Comparison of ENCODE assay signal across 36 mouse cellular contexts in genomic region chr4:107193841-107194240, GRCm38 (mm10). TPM values are rescaled to one million over a fixed set of nuclear protein-coding genes. Genes with fewer than 3 reads are reported as not detected.
DNase-seq lines count a peak whose midpoint lies in the region; ATAC-seq and TF ChIP-seq lines count a peak whose summit lies in the region.
"Had no signal": no experiment of that assay in that cellular context is flagged by ENCODE, and none has a peak within 500 bp of the region (broad histone marks: within the 10 kb centered on the region; RNA-seq: fewer than 3 reads in every experiment).

No protein-coding gene starts in this region.

- no peak for ATAC-seq in midbrain, embryonic 11.5 days (ENCODE audit: low FRiP score)
- ATAC-seq: forebrain, embryonic 14.5 days; midbrain, embryonic 15.5 days had no signal

- dilution Hi-C loops in CH12.LX (cut with MboI; ENCODE audit: extremely low pct_ligation_motif_present, extremely low pct_unique_long_range_greater_than_20kb, low sequenced_read_pairs): no loop called here

- H3K4me2 ChIP-seq in midbrain, embryonic 11.5 days: no peak overlapping the region
- H3K4me2 ChIP-seq in CH12.LX (ENCODE audit: insufficient read depth, low read depth, poor library complexity, severe bottlenecking): no peak overlapping the region
- H3K4me2 ChIP-seq: hindbrain, embryonic 15.5 days; limb, embryonic 12.5 days; liver, embryonic 15.5 days; lung, embryonic 14.5 days; midbrain, embryonic 15.5 days; neural tube, embryonic 12.5 days had no signal

- peak in 1 of 2 experiments; percentile 17; a peak in 1 of 4 replicates for TF ChIP-seq CTCF in CH12.LX (conservative IDR thresholded peaks at IDR 0.05 in 1 of 2, IDR thresholded peaks at IDR 0.05 in 1 of 2; ENCODE audit: low read depth in 2 of 2, low read length in 2 of 2)

- WGBS in midbrain, embryonic 11.5 days: 92% methylated on average over 3 of the region's 3 CpGs
- 86% methylated on average over 3 of the region's 3 CpGs for WGBS in midbrain, embryonic 10.5 days

- no peaks in the 10 kb centered on the region for H3K9me3 ChIP-seq in midbrain, embryonic 11.5 days (ENCODE audit: control insufficient read depth, low read length)
- no peaks in the 10 kb centered on the region for H3K9me3 ChIP-seq in midbrain, embryonic 10.5 days (replicated peaks)
- H3K9me3 ChIP-seq in CH12.LX (replicated peaks; ENCODE audit: low read length): no peaks in the 10 kb centered on the region
- H3K9me3 ChIP-seq: hindbrain, embryonic 10.5 days; hindbrain, embryonic 15.5 days; limb, embryonic 12.5 days; liver, embryonic 15.5 days; megakaryocyte, embryonic 14.5 days; midbrain, embryonic 15.5 days; neural tube, embryonic 12.5 days had no signal

- H3K27ac ChIP-seq in midbrain, embryonic 11.5 days (ENCODE audit: low read depth, low read length): no peak overlapping the region
- H3K27ac ChIP-seq in midbrain, embryonic 10.5 days (replicated peaks): no peak overlapping the region
- H3K27ac ChIP-seq in CH12.LX (ENCODE audit: insufficient read depth, low read depth): no peak overlapping the region
- H3K27ac ChIP-seq: gastrocnemius, adult 2 months; hindbrain, embryonic 10.5 days; hindbrain, embryonic 15.5 days; limb, embryonic 12.5 days; liver, embryonic 15.5 days; midbrain, embryonic 15.5 days; neural tube, embryonic 12.5 days had no signal

- H3K9ac ChIP-seq in midbrain, embryonic 11.5 days (ENCODE audit: low read length): no peak overlapping the region
- H3K9ac ChIP-seq in CH12.LX (ENCODE audit: insufficient read depth, low read depth): no peak overlapping the region
- H3K9ac ChIP-seq: hindbrain, embryonic 15.5 days; limb, embryonic 12.5 days; liver, embryonic 15.5 days; lung, embryonic 14.5 days; midbrain, embryonic 15.5 days; neural tube, embryonic 12.5 days had no signal

- H3K27me3 ChIP-seq in midbrain, embryonic 11.5 days (ENCODE audit: control insufficient read depth, insufficient read depth, low read length): no peaks in the 10 kb centered on the region
- no peaks in the 10 kb centered on the region for H3K27me3 ChIP-seq in midbrain, embryonic 10.5 days (ENCODE audit: low read depth, poor library complexity, severe bottlenecking)
- no peaks in the 10 kb centered on the region for H3K27me3 ChIP-seq in CH12.LX (replicated peaks)
- H3K27me3 ChIP-seq: hindbrain, embryonic 15.5 days; limb, embryonic 12.5 days; liver, embryonic 15.5 days; megakaryocyte, embryonic 14.5 days; midbrain, embryonic 15.5 days; neural tube, embryonic 12.5 days had no signal

- H3K4me3 ChIP-seq in midbrain, embryonic 11.5 days (ENCODE audit: low read depth, low read length): no peak overlapping the region
- H3K4me3 ChIP-seq in midbrain, embryonic 10.5 days: no peak overlapping the region
- no peak overlapping the region for H3K4me3 ChIP-seq in CH12.LX (replicated peaks in 1 of 3; ENCODE audit: low read depth in 2 of 3, low read length in 2 of 3, poor library complexity in 1 of 3)
- H3K4me3 ChIP-seq: gastrocnemius, adult 2 months; hindbrain, embryonic 10.5 days; hindbrain, embryonic 15.5 days; limb, embryonic 12.5 days; liver, embryonic 15.5 days; megakaryocyte, embryonic 14.5 days; midbrain, embryonic 15.5 days; neural tube, embryonic 12.5 days had no signal

- in situ Hi-C loops in CH12.LX (cut with MboI; ENCODE audit: low pct_ligation_motif_present, low pct_unique_long_range_greater_than_20kb, low sequenced_read_pairs): no loop called here

- TF ChIP-seq EP300 in CH12.LX (IDR thresholded peaks at IDR 0.05; ENCODE audit: low read length): peak; percentile 86

- H3K4me1 ChIP-seq in midbrain, embryonic 11.5 days (ENCODE audit: control insufficient read depth, insufficient read depth, low read length): no peaks in the 10 kb centered on the region
- H3K4me1 ChIP-seq in midbrain, embryonic 10.5 days: no peaks in the 10 kb centered on the region
- H3K4me1 ChIP-seq in CH12.LX (ENCODE audit: control insufficient read depth in 1 of 2, insufficient read depth in 2 of 2): peaks cover 0 to 6% of the 10 kb centered on the region in 2 experiments; a peak in 1 of 4 replicates
- H3K4me1 ChIP-seq: hindbrain, embryonic 10.5 days; hindbrain, embryonic 15.5 days; limb, embryonic 12.5 days; liver, embryonic 15.5 days; midbrain, embryonic 15.5 days; neural tube, embryonic 12.5 days had no signal

- no peak for TF ChIP-seq RAD21 in CH12.LX (IDR thresholded peaks at IDR 0.05; ENCODE audit: low read depth, low read length)

- H3K79me2 ChIP-seq in CH12.LX (replicated peaks; ENCODE audit: control insufficient read depth, extremely low read depth, insufficient read depth, poor library complexity, severe bottlenecking): no peaks in the 10 kb centered on the region; the same call in 1 of the 2 replicates

- H3K36me3 ChIP-seq in midbrain, embryonic 11.5 days (ENCODE audit: control insufficient read depth, insufficient read depth, low read length): peaks cover 16% of the 10 kb centered on the region
- H3K36me3 ChIP-seq in midbrain, embryonic 10.5 days: peaks cover 98% of the 10 kb centered on the region
- H3K36me3 ChIP-seq in CH12.LX (replicated peaks in 1 of 2; ENCODE audit: control insufficient read depth in 1 of 2, insufficient read depth in 1 of 2, low read length in 1 of 2): peaks cover 57 to 86% of the 10 kb centered on the region in 2 experiments

- DNase-seq in midbrain, embryonic 11.5 days (ENCODE audit: low spot score, missing footprints): peak; percentile 57
- DNase-seq in midbrain, embryonic 10.5 days (ENCODE audit: low spot score): no peak
- peak; percentile 40 for DNase-seq in CH12.LX (ENCODE audit: extremely low read depth)
- DNase-seq in induced T-regulatory cell, adult 2 months (ENCODE audit: low read depth): peak; percentile 33
- DNase-seq in frontal cortex, postnatal 25 days (ENCODE audit: low spot score in 2 of 2): no peak
- no peak for DNase-seq in embryo, embryonic 11 days
- DNase-seq in adrenal gland, adult 2 months: no peak
- DNase-seq: adrenal gland, adult 8-10 months; cerebellum, adult 2 months; cerebellum, postnatal 14 days; gastrocnemius, adult 2 months; gastrocnemius, postnatal 36 days; heart, postnatal 14 days; kidney, adult 18-20 months; kidney, postnatal 4 days; lung, embryonic 14.5 days; lung, postnatal 14 days; right cerebral cortex, postnatal 4 days; thymus, postnatal 4 days had no signal

- no peak for TF ChIP-seq POLR2A in CH12.LX (IDR thresholded peaks at IDR 0.05; ENCODE audit: low read depth, low read length)

TF ChIP-seq in CH12.LX, 34 proteins besides CTCF, POLR2A, EP300 and RAD21 (continues in another document):
- no peak for TF ChIP-seq TCF12 (IDR thresholded peaks at IDR 0.05; ENCODE audit: low read depth, low read length)
- peak; percentile 39; the same call in 1 of the 2 replicates for TF ChIP-seq ETS1 (conservative IDR thresholded peaks at IDR 0.05; ENCODE audit: low read depth, low read length)
- no peak for TF ChIP-seq MAX (IDR thresholded peaks at IDR 0.05; ENCODE audit: low read length)
- 0 out of 2 replicates have a peak, but pooled peaks have one; percentile 62 for TF ChIP-seq RCOR1 (conservative IDR thresholded peaks at IDR 0.05; ENCODE audit: low read depth, low read length)
- peak; percentile 52; the same call in 1 of the 2 replicates for TF ChIP-seq JUND (conservative IDR thresholded peaks at IDR 0.05; ENCODE audit: low read depth, low read length)
- no peak for TF ChIP-seq KAT2A (IDR thresholded peaks at IDR 0.05; ENCODE audit: insufficient replicate concordance, low read length)
- TF ChIP-seq ELF1 (IDR thresholded peaks at IDR 0.05; ENCODE audit: low read depth, low read length): peak; percentile 50; the same call in 1 of the 2 replicates

RNA-seq across cellular contexts. Expression of gene Tceanc2, which starts 14.9 kb away (rescaled TPM):
- polyA plus RNA-seq in midbrain, embryonic 11.5 days (2014; fragmentation: Nextera tagmentation; extraction: Ambion mirVana): 22.8 and 25.2 TPM in 2 replicates
- polyA plus RNA-seq in midbrain, embryonic 10.5 days (2016; fragmentation: Nextera tagmentation; extraction: Ambion mirVana): 30.6 and 39.7 TPM in 2 replicates
- total RNA-seq in CH12.LX (2012; rRNA removed) (16.5 and 19.3 TPM in 2 replicates), CH12.LX (2014; rRNA removed) (24.8 and 35.4 TPM in 2 replicates)
- 34.8 and 39.4 TPM in 2 replicates for polyA plus RNA-seq in CH12.LX (2012; ENCODE audit: insufficient read length, low read depth)
- 10 to 100 TPM; 22.7 to 26.7 TPM for total RNA-seq in adrenal gland, adult 2 months (2021)
- polyA plus RNA-seq in adrenal gland, adult 2 months (2012; rRNA removed): 5.3 and 5.4 TPM in 2 replicates

RNA-seq across cellular contexts. Expression of gene Ldlrad1, which starts 15.1 kb away (rescaled TPM):
- not detected in 2 replicates for polyA plus RNA-seq in midbrain, embryonic 11.5 days (2014; fragmentation: Nextera tagmentation; extraction: Ambion mirVana)
- not detected in 2 replicates for polyA plus RNA-seq in midbrain, embryonic 10.5 days (2016; fragmentation: Nextera tagmentation; extraction: Ambion mirVana)
- total RNA-seq in CH12.LX (2012; rRNA removed) (not detected in 2 replicates), CH12.LX (2014; rRNA removed) (not detected in 2 replicates)
- polyA plus RNA-seq in CH12.LX (2012; ENCODE audit: insufficient read length, low read depth): not detected in 2 replicates
- total RNA-seq in adrenal gland, adult 2 months (2021): not detected
- polyA plus RNA-seq in adrenal gland, adult 2 months (2012; rRNA removed): 0.15 and 0.45 TPM in 2 replicates
- total RNA-seq: adrenal gland, adult 8-10 months; adrenal gland, postnatal 4 days; gastrocnemius, adult 2 months; gastrocnemius, postnatal 36 days; heart, adult 8-10 months; left cerebral cortex, adult 18-20 months; liver, adult 2 months had no signal
- polyA plus RNA-seq: C2C12; cerebellum, adult 2 months; embryonic facial prominence, embryonic 11.5 days; forebrain, embryonic 14.5 days; heart, embryonic 14.5 days; hindbrain, embryonic 10.5 days; hindbrain, embryonic 15.5 days; intestine, embryonic 14.5 days; kidney, embryonic 16.5 days; limb, embryonic 12.5 days; liver, adult 2 months; liver, embryonic 15.5 days; lung, embryonic 14.5 days; midbrain, embryonic 15.5 days; neural tube, embryonic 12.5 days had no signal

RNA-seq across cellular contexts. Expression of gene Tmem59, which starts 15.6 kb away (rescaled TPM):
- 344 and 384 TPM in 2 replicates for polyA plus RNA-seq in midbrain, embryonic 11.5 days (2014; fragmentation: Nextera tagmentation; extraction: Ambion mirVana)
- 279 and 311 TPM in 2 replicates for polyA plus RNA-seq in midbrain, embryonic 10.5 days (2016; fragmentation: Nextera tagmentation; extraction: Ambion mirVana)
- total RNA-seq in CH12.LX (2012; rRNA removed): 54.4 and 71.8 TPM in 2 replicates
- 50.7 and 57.2 TPM in 2 replicates for total RNA-seq in CH12.LX (2014; rRNA removed)
- polyA plus RNA-seq in CH12.LX (2012; ENCODE audit: insufficient read length, low read depth): 61.9 and 68.5 TPM in 2 replicates
- total RNA-seq in adrenal gland, adult 2 months (2021): 100 to 1,000 TPM; 274 to 379 TPM
- 746 and 999 TPM in 2 replicates for polyA plus RNA-seq in adrenal gland, adult 2 months (2012; rRNA removed)

RNA-seq across cellular contexts. Expression of gene Lrrc42, which starts 59.5 kb away (rescaled TPM):
- 69.8 and 70.0 TPM in 2 replicates for polyA plus RNA-seq in midbrain, embryonic 11.5 days (2014; fragmentation: Nextera tagmentation; extraction: Ambion mirVana)
- 75.0 and 83.0 TPM in 2 replicates for polyA plus RNA-seq in midbrain, embryonic 10.5 days (2016; fragmentation: Nextera tagmentation; extraction: Ambion mirVana)
- 13.0 and 13.7 TPM in 2 replicates for total RNA-seq in CH12.LX (2012; rRNA removed)
- 15.3 and 24.9 TPM in 2 replicates for total RNA-seq in CH12.LX (2014; rRNA removed)
- polyA plus RNA-seq in CH12.LX (2012; ENCODE audit: insufficient read length, low read depth): 48.2 and 72.9 TPM in 2 replicates
- 10 to 100 TPM; 28.0 to 31.7 TPM for total RNA-seq in adrenal gland, adult 2 months (2021)
- 7.7 and 9.0 TPM in 2 replicates for polyA plus RNA-seq in adrenal gland, adult 2 months (2012; rRNA removed)

RNA-seq across cellular contexts. Expression of gene Hspb11, which starts 59.6 kb away (rescaled TPM):
- 27.2 and 30.2 TPM in 2 replicates for polyA plus RNA-seq in midbrain, embryonic 11.5 days (2014; fragmentation: Nextera tagmentation; extraction: Ambion mirVana)
- polyA plus RNA-seq in midbrain, embryonic 10.5 days (2016; fragmentation: Nextera tagmentation; extraction: Ambion mirVana): 25.6 and 25.9 TPM in 2 replicates
- total RNA-seq in CH12.LX (2012; rRNA removed) (35.4 and 46.3 TPM in 2 replicates), CH12.LX (2014; rRNA removed) (38.7 and 40.7 TPM in 2 replicates)
- 19.7 and 20.2 TPM in 2 replicates for polyA plus RNA-seq in CH12.LX (2012; ENCODE audit: insufficient read length, low read depth)
- total RNA-seq in adrenal gland, adult 2 months (2021): 10 to 100 TPM; 16.7 to 19.1 TPM
- polyA plus RNA-seq in adrenal gland, adult 2 months (2012; rRNA removed): 0.30 and 0.83 TPM in 2 replicates

Comparison
In these comparisons a context has a peak if more than half of its experiments do, and no peak if none do; other contexts are left out.
1. DNase-seq: peak in midbrain, embryonic 11.5 days (single experiment), CH12.LX (single experiment) and induced T-regulatory cell, adult 2 months (single experiment); none in midbrain, embryonic 10.5 days (single experiment), frontal cortex, postnatal 25 days (0 of 2), embryo, embryonic 11 days (single experiment) and adrenal gland, adult 2 months (single experiment).